Comparison of ENCODE assay signal across 8 mouse cellular contexts in the genomic region with DNA sequence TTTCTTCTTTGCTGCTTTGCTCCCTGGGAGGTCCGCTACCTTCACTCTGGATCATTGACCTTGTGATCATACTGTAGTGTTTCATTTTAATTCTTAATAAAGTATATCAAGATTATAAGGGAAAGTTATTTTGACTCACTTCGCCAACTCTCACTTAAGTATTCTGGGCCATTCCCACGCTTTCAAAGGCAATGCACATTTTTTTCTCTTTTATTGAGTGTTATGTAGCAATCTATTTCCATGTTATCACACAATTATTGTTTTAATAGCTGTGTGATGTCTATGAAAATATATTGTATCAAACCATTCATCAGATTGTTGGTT. TPM values are rescaled to one million over a fixed set of nuclear protein-coding genes. Genes with fewer than 3 reads are reported as not detected.
A peak's percentile ranks its signal among the peaks of the same experiment; 100 is the strongest.
DNase-seq lines count a peak whose midpoint lies in the region; ATAC-seq and TF ChIP-seq lines count a peak whose summit lies in the region.

Gene Nipa1, minus strand, starts transcription at position 25 of the 324 bp plus-strand sequence.

- intact Hi-C loops in heart, postnatal 25 days (cut with DNase I) = loop anchor here (2.0 kb wide), 1 partner anchor 27 kb away; no protein-coding TSS in a partner anchor

- H3K4me3 ChIP-seq in heart, embryonic 12.5 days = peak within 1 kb of the TSS; percentile 91
- peak within 1 kb of the TSS; percentile 92 for H3K4me3 ChIP-seq in E14TG2a.4 (replicated peaks; ENCODE audit: low read length)
- H3K4me3 ChIP-seq in forebrain, embryonic 13.5 days = peak within 1 kb of the TSS; percentile 70
- peak within 1 kb of the TSS; percentile 68 for H3K4me3 ChIP-seq in limb, embryonic 12.5 days (replicated peaks)
- H3K4me3 ChIP-seq in stomach, embryonic 16.5 days (replicated peaks; ENCODE audit: low read length) = peak within 1 kb of the TSS; percentile 71

- no peak within 1 kb of the TSS for H3K27ac ChIP-seq in heart, embryonic 12.5 days (ENCODE audit: poor library complexity, severe bottlenecking)
- H3K27ac ChIP-seq in forebrain, embryonic 13.5 days = peak within 1 kb of the TSS; percentile 55
- peak within 1 kb of the TSS; percentile 72 for H3K27ac ChIP-seq in limb, embryonic 12.5 days
- peak within 1 kb of the TSS; percentile 32; the same call in 1 of the 2 replicates for H3K27ac ChIP-seq in stomach, embryonic 16.5 days (ENCODE audit: low read length)

- no peak for DNase-seq in heart, postnatal 25 days (ENCODE audit: low spot score)
- DNase-seq in T-cell, adult 2 months (ENCODE audit: low spot score) = no peak
- no peak for DNase-seq in retina, embryonic 14.5 days (ENCODE audit: low spot score)

- H3K27me3 ChIP-seq in heart, embryonic 12.5 days (replicated peaks) = no peaks in the 10 kb centered on the region
- no peaks in the 10 kb centered on the region; the same call in 1 of the 2 replicates for H3K27me3 ChIP-seq in E14TG2a.4 (ENCODE audit: insufficient read depth, low read length)
- H3K27me3 ChIP-seq in forebrain, embryonic 13.5 days = no peaks in the 10 kb centered on the region
- no peaks in the 10 kb centered on the region for H3K27me3 ChIP-seq in limb, embryonic 12.5 days
- no peaks in the 10 kb centered on the region for H3K27me3 ChIP-seq in stomach, embryonic 16.5 days (ENCODE audit: control insufficient read depth, insufficient read depth, low read length)

- peak within 1 kb of the TSS; percentile 91 for H3K4me2 ChIP-seq in heart, embryonic 12.5 days
- H3K4me2 ChIP-seq in forebrain, embryonic 13.5 days = peak within 1 kb of the TSS; percentile 61
- H3K4me2 ChIP-seq in limb, embryonic 12.5 days = peak within 1 kb of the TSS; percentile 73
- peak within 1 kb of the TSS; percentile 84 for H3K4me2 ChIP-seq in stomach, embryonic 16.5 days (ENCODE audit: low read depth, low read length)

- no peak for ATAC-seq in heart, embryonic 12.5 days (ENCODE audit: insufficient number of reproducible peaks, low FRiP score)
- no peak for ATAC-seq in forebrain, embryonic 13.5 days
- ATAC-seq in limb, embryonic 12.5 days (ENCODE audit: insufficient number of reproducible peaks, insufficient read depth, low FRiP score, low TSS enrichment, low read depth) = no peak
- ATAC-seq in stomach, embryonic 16.5 days (ENCODE audit: insufficient read depth, low FRiP score) = no peak

- H3K4me1 ChIP-seq in heart, embryonic 12.5 days (replicated peaks) = no peaks in the 10 kb centered on the region
- peaks cover 7% of the 10 kb centered on the region; the same call in 1 of the 2 replicates for H3K4me1 ChIP-seq in E14TG2a.4 (replicated peaks; ENCODE audit: low read depth, low read length)
- H3K4me1 ChIP-seq in forebrain, embryonic 13.5 days = peaks cover 6% of the 10 kb centered on the region
- peaks cover 7% of the 10 kb centered on the region for H3K4me1 ChIP-seq in limb, embryonic 12.5 days (replicated peaks)
- H3K4me1 ChIP-seq in stomach, embryonic 16.5 days (ENCODE audit: control insufficient read depth, insufficient read depth, low read length) = peaks cover 8% of the 10 kb centered on the region; the same call in 1 of the 2 replicates

- TF ChIP-seq CTCF in E14TG2a.4 (conservative IDR thresholded peaks at IDR 0.05; ENCODE audit: low read length) = no peak

- 47% methylated on average over 3 of the region's 3 CpGs for WGBS in heart, embryonic 12.5 days
- 45% methylated on average over 3 of the region's 3 CpGs for WGBS in forebrain, embryonic 13.5 days
- 49% methylated on average over 3 of the region's 3 CpGs for WGBS in limb, embryonic 12.5 days
- WGBS in stomach, embryonic 16.5 days = 48% methylated on average over 3 of the region's 3 CpGs

- peak within 1 kb of the TSS; percentile 89 for H3K9ac ChIP-seq in heart, embryonic 12.5 days
- peak within 1 kb of the TSS; percentile 85 for H3K9ac ChIP-seq in forebrain, embryonic 13.5 days
- peak within 1 kb of the TSS; percentile 71 for H3K9ac ChIP-seq in limb, embryonic 12.5 days (replicated peaks)
- peak within 1 kb of the TSS; percentile 86 for H3K9ac ChIP-seq in stomach, embryonic 16.5 days (ENCODE audit: low read length)

- H3K36me3 ChIP-seq in heart, embryonic 12.5 days = no peaks in the 10 kb centered on the region
- H3K36me3 ChIP-seq in E14TG2a.4 (ENCODE audit: insufficient read depth, low read length) = no peaks in the 10 kb centered on the region
- H3K36me3 ChIP-seq in forebrain, embryonic 13.5 days (ENCODE audit: poor library complexity, severe bottlenecking) = no peaks in the 10 kb centered on the region
- no peaks in the 10 kb centered on the region for H3K36me3 ChIP-seq in limb, embryonic 12.5 days
- no peaks in the 10 kb centered on the region for H3K36me3 ChIP-seq in stomach, embryonic 16.5 days (ENCODE audit: control insufficient read depth, insufficient read depth, low read length)

- H3K9me3 ChIP-seq in heart, embryonic 12.5 days (replicated peaks) = no peaks in the 10 kb centered on the region
- peaks cover 15% of the 10 kb centered on the region for H3K9me3 ChIP-seq in E14TG2a.4 (ENCODE audit: low read length)
- H3K9me3 ChIP-seq in forebrain, embryonic 13.5 days (replicated peaks) = no peaks in the 10 kb centered on the region
- H3K9me3 ChIP-seq in limb, embryonic 12.5 days = no peaks in the 10 kb centered on the region
- H3K9me3 ChIP-seq in stomach, embryonic 16.5 days (replicated peaks; ENCODE audit: control insufficient read depth, low read length) = no peaks in the 10 kb centered on the region

RNA-seq across cellular contexts. Expression of gene Nipa1, which starts in this region (rescaled TPM):
- polyA plus RNA-seq in heart, embryonic 12.5 days (2016; fragmentation: Nextera tagmentation; extraction: Ambion mirVana) = 4.5 and 4.9 TPM in 2 replicates
- 1 to 10 TPM; 5.1 to 5.7 TPM for total RNA-seq in heart, postnatal 25 days (2021)
- polyA plus RNA-seq in forebrain, embryonic 13.5 days (2015; fragmentation: Nextera tagmentation; extraction: Ambion mirVana) = 14.8 and 15.8 TPM in 2 replicates
- polyA plus RNA-seq in limb, embryonic 12.5 days (2016; fragmentation: Nextera tagmentation; extraction: Ambion mirVana) = 8.1 and 9.0 TPM in 2 replicates
- 6.0 and 6.4 TPM in 2 replicates for polyA plus RNA-seq in stomach, embryonic 16.5 days (2015; fragmentation: Nextera tagmentation; extraction: Ambion mirVana)
